Mouse (Mus musculus) limb, embryonic 14.5 days (tissue): ENCODE measurements around the gene 5730522E02Rik. TPM values are rescaled to one million over a fixed set of nuclear protein-coding genes. Genes with fewer than 3 reads are reported as not detected.

Experiments
- ATAC-seq: fragments of 200-750 bp; cut with Nextera tagmentation; 2 replicates; pipeline ENCODE4 v1.8.0; 2017; ENCODE audit warnings: low read depth, moderate number of reproducible peaks, moderate TSS enrichment; ENCODE audit not compliant: low FRiP score
- DNase-seq: peaks from one replicate; pipeline ENCODE4 v3.0.0-alpha.2; 2015; ENCODE audit warnings: low spot score
- H3K27ac ChIP-seq: fragments of 300-500 bp; sonication (generic); replicated peaks from 2 replicates; pipeline ENCODE4 v1.5.1; 2014; ENCODE audit warnings: low read depth, mild to moderate bottlenecking, low read length, moderate library complexity, mixed read lengths
- H3K27me3 ChIP-seq: fragments of 300-500 bp; sonication (generic); 2 replicates; pipeline ENCODE4 v1.6.1; 2014; ENCODE audit warnings: low read length, mixed read lengths; ENCODE audit not compliant: control insufficient read depth, insufficient read depth
- H3K36me3 ChIP-seq: fragments of 300-500 bp; sonication (generic); 2 replicates; pipeline ENCODE4 v1.6.1; 2014; ENCODE audit warnings: mild to moderate bottlenecking, low read length, moderate library complexity, mixed read lengths; ENCODE audit not compliant: control insufficient read depth, insufficient read depth
- H3K4me1 ChIP-seq: fragments of 300-500 bp; sonication (generic); 2 replicates; pipeline ENCODE4 v1.6.1; 2014; ENCODE audit warnings: antibody characterized with exemption, low read length, mixed read lengths; ENCODE audit not compliant: control insufficient read depth, insufficient read depth
- H3K4me2 ChIP-seq: fragments of 300-500 bp; sonication (generic); replicated peaks from 2 replicates; pipeline ENCODE4 v1.6.1; 2014; ENCODE audit warnings: low read depth, mild to moderate bottlenecking, low read length, moderate library complexity; ENCODE audit not compliant: severe bottlenecking
- H3K4me3 ChIP-seq: fragments of 300-500 bp; sonication (generic); replicated peaks from 2 replicates; pipeline ENCODE4 v1.5.1; 2014; ENCODE audit warnings: low read length
- H3K9ac ChIP-seq: fragments of 300-500 bp; sonication (generic); 2 replicates; pipeline ENCODE4 v1.6.1; 2014; ENCODE audit warnings: mild to moderate bottlenecking, low read depth, low read length, moderate library complexity; ENCODE audit not compliant: severe bottlenecking
- H3K9me3 ChIP-seq: fragments of 300-500 bp; sonication (generic); 2 replicates; pipeline ENCODE4 v1.6.1; 2016; ENCODE audit warnings: low read length; ENCODE audit not compliant: control insufficient read depth
- POLR2A ChIP-seq: fragments of 200-500 bp; IDR thresholded peaks from 2 replicates; pipeline ENCODE4 v1.8.0; 2012; ENCODE audit warnings: inconsistent platforms, mild to moderate bottlenecking, moderate library complexity, borderline replicate concordance; ENCODE audit not compliant: insufficient read depth, insufficient read length; ENCODE audit errors: extremely low read depth
- WGBS: fragments of 180-500 bp; shearing (Covaris S2); extraction: QIAGEN DNeasy Blood & Tissue Kit; methylation state at CpG from one replicate; pipeline ENCODE4 v1.1.7; 2014; 5-methylcytosine and 5-hydroxymethylcytosine counted together
- polyA plus RNA-seq, 2 experiments: library from polyadenylated mRNA; depleted of rRNA in 1 of 2; stranded (reverse) in 1 of 2; unstranded in 1 of 2; fragments of >200 nt; fragmentation: Nextera tagmentation in 1 of 2; extraction: Ambion mirVana in 1 of 2; gene quantifications; 2 replicates each; pipeline versions ENCODE4 v1.2.1 to v1.2.3; 2012 to 2014

The 5730522E02Rik gene
- polyA plus RNA-seq, 2 experiments: 4.2 to 4.3 TPM

DNA sequence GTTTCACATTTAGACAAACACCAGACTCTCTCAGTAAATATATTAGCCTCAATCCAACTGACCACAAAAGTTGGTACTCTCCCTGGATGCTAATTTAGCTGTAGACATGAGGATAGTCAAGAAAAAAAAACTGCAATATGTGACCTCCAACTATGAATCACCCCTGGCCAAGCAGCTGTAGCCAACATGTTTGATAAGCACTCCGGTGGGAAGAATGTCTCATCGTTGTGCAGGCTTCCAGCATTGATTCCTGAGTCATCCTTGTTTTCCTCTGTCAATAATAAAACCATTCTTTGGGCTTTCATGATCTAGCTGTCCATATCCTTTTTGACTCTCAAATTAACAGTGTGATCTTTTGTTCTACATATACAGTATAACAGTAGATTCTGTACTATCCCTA, 308.9 kb downstream of the 5730522E02Rik start:
- H3K4me2 ChIP-seq: no peak overlapping the region
- no peak overlapping the region for H3K27ac ChIP-seq
- ATAC-seq (no peak), DNase-seq (no peak)
- H3K27me3 ChIP-seq: no peaks in the 10 kb centered on the region
- H3K4me3 ChIP-seq: no peak overlapping the region
- 69% methylated on average over 2 of the region's 2 CpGs for WGBS
- no peaks in the 10 kb centered on the region for H3K9me3 ChIP-seq
- H3K9ac ChIP-seq: no peak overlapping the region
- H3K36me3 ChIP-seq: no peaks in the 10 kb centered on the region
- no peaks in the 10 kb centered on the region for H3K4me1 ChIP-seq
- no peak for TF ChIP-seq POLR2A

- no peak overlapping the region for H3K9ac ChIP-seq
- no peak for TF ChIP-seq POLR2A
- H3K9me3 ChIP-seq: no peaks in the 10 kb centered on the region
- no peak for ATAC-seq
- no peak overlapping the region for H3K4me2 ChIP-seq
- H3K4me1 ChIP-seq: no peaks in the 10 kb centered on the region
- no peak overlapping the region for H3K4me3 ChIP-seq
- WGBS: 85% methylated on average over 3 of the region's 3 CpGs
- H3K36me3 ChIP-seq: no peaks in the 10 kb centered on the region
- H3K27me3 ChIP-seq: no peaks in the 10 kb centered on the region
- H3K27ac ChIP-seq: no peak overlapping the region
- no peak for DNase-seq
These were observed 316.7 kb downstream of the 5730522E02Rik start for GRCm38 (mm10) chr11:25893906-25894305.

DNA sequence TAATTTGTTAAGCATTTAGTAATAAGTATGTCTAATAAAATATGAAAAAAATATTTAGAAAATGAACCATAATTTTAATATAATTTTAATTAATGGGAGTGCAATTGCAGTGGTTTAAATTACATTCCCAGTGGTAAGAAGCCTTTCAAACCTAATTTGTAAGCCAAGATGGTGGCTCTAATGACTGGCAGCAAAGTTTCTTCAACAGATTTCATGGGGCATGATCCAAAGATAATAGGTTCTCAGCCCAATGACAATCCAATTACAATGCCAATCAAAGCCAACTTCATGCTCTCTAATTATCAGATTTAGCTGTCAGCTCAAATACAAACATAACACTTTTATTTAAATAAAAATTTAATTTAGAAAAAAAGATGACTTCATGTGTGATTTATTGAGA, 337.6 kb downstream of the 5730522E02Rik start:
- Histone ChIP-seq H3K27me3 (no peaks in the 10 kb centered on the region), H3K4me3 (no peak overlapping the region), H3K9ac (no peak overlapping the region), H3K4me2 (no peak overlapping the region), H3K27ac (no peak overlapping the region), H3K36me3 (no peaks in the 10 kb centered on the region), H3K9me3 (no peaks in the 10 kb centered on the region), H3K4me1 (no peaks in the 10 kb centered on the region)
- no peak for TF ChIP-seq POLR2A
- ATAC-seq (no peak), DNase-seq (no peak)

DNA sequence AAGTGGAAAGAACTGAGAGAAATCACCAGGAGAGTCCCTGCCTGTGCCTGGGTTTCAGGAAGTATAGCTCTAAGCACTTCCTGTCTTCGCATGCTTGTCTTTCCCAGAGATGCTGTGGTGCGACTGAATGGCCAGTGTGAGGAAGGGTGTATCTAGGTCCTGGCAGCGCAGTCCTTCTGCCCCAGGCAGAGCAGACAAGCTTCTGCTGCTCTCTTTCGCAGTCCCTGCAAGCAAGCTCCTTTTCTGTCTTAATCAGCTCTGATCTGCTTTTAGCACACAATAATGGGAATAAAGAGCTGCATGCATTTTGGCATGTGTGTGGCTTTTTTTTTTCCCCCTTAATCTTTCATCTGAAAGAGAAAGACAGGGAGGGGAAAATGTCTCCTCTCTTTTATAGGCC, 338.2 kb downstream of the 5730522E02Rik start:
- Histone ChIP-seq H3K9ac (no peak overlapping the region), H3K36me3 (no peaks in the 10 kb centered on the region), H3K4me2 (no peak overlapping the region), H3K4me3 (no peak overlapping the region), H3K27me3 (no peaks in the 10 kb centered on the region), H3K9me3 (no peaks in the 10 kb centered on the region), H3K27ac (no peak overlapping the region), H3K4me1 (no peaks in the 10 kb centered on the region)
- TF ChIP-seq POLR2A: no peak
- WGBS: 59% methylated on average over 4 of the region's 4 CpGs
- DNase-seq: no peak
- ATAC-seq: no peak

GRCm38 (mm10) chr11:25866292-25866691, 344.3 kb downstream of the 5730522E02Rik start:
- H3K4me2 ChIP-seq: no peak overlapping the region
- no peaks in the 10 kb centered on the region for H3K9me3 ChIP-seq
- H3K27ac ChIP-seq: no peak overlapping the region
- WGBS: 70% methylated on average over 2 of the region's 2 CpGs
- no peak for DNase-seq
- TF ChIP-seq POLR2A: no peak
- no peaks in the 10 kb centered on the region; the same call in 1 of the 2 replicates for H3K4me1 ChIP-seq
- no peaks in the 10 kb centered on the region for H3K36me3 ChIP-seq
- no peak overlapping the region for H3K4me3 ChIP-seq
- no peaks in the 10 kb centered on the region for H3K27me3 ChIP-seq
- no peak overlapping the region for H3K9ac ChIP-seq
- ATAC-seq: no peak

GRCm38 (mm10) chr11:25862686-25863085, 347.9 kb downstream of the 5730522E02Rik start:
- WGBS: 6% methylated on average over 9 of the region's 9 CpGs
- ATAC-seq (peak; percentile 79), DNase-seq (peak; percentile 72)
- Histone ChIP-seq H3K4me2 (peak overlapping the region; percentile 21; the same call in 1 of the 2 replicates), H3K4me3 (no peak overlapping the region), H3K27ac (no peak overlapping the region), H3K36me3 (no peaks in the 10 kb centered on the region), H3K27me3 (no peaks in the 10 kb centered on the region), H3K9me3 (no peaks in the 10 kb centered on the region), H3K9ac (no peak overlapping the region), H3K4me1 (no peaks in the 10 kb centered on the region; the same call in 1 of the 2 replicates)
- no peak for TF ChIP-seq POLR2A
